Mouse (Mus musculus): ENCODE measurements around the gene Pak1.

The Pak1 gene

GRCm38 (mm10) chr7:97788190-97788668 is at the start of gene Pak1:
TSS of gene Pak1 (plus strand) at chr7:97788541.
- ATAC-seq (ENCODE audit: insufficient number of reproducible peaks, low FRiP score, low TSS enrichment) = peak; percentile 87

DNA sequence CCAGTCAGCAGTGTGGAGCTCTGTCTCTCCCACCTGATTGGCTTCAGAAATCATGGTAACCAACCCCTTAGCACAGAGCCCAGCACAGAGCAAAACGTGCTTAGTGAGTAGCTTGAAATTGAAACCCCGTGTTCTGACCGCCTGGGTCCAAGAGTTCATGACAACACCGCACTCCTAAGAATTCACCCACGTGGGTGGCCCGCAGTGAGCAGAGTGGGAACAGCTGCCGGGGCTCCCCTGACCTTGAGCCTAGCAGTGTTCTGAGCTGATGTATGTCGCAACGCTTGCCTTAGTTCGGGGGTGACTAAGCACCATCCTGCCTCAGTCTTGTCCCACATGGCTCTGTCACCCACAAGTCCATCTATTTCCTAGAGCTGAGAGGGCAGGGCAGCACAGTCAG is 47.4 kb upstream of the Pak1 start:
- no peak for ATAC-seq (ENCODE audit: insufficient number of reproducible peaks, low FRiP score, low TSS enrichment)

DNA sequence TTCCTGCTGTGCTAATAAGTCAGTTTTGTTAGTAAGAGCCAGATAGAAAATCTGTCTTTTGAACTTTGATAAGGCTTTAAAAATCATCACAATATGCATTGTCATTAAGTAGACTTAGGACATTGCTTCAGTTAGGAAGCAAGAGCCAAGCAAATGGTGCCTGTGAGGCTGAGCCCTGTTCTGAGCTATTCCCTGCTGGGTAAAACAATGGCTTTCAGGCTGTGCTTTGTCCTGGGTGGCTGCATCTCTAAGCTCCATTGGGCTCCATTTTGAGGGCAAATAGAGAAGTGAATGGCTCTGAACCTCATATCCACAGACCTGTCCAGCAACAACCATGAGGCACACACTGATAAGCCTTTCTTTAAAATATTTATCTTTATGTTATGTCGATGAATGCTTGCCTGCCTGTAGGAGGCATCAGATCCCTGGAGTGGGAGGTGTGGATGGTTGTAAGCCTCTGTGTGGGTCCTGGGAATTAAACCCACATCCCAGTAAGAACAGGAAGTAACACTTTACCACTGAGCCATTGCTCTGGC is 46.5 kb upstream of the Pak1 start:
- ATAC-seq (ENCODE audit: insufficient number of reproducible peaks, low FRiP score, low TSS enrichment) = no peak

DNA sequence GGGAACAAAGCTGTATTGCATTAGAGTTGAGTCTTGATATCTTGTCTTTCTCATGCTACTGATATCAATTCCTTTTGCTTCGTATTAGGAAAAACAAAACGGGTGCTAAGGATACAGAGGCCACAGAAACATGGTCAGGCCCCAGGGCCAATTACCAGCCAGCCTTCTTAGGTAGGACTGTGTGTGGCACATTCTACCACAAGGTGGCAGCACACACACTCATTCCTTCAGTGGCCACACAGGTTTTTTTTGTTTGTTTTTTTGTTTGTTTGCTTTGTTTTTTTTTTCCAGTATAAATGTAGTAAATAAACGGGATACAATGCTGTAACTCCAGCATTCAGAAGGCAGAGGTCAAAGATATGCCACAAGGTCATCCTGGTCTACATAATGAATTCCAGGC is 43.0 kb upstream of the Pak1 start:
- ATAC-seq (ENCODE audit: insufficient number of reproducible peaks, low FRiP score, low TSS enrichment) = peak; percentile 47; the same call in 1 of the 2 replicates

DNA sequence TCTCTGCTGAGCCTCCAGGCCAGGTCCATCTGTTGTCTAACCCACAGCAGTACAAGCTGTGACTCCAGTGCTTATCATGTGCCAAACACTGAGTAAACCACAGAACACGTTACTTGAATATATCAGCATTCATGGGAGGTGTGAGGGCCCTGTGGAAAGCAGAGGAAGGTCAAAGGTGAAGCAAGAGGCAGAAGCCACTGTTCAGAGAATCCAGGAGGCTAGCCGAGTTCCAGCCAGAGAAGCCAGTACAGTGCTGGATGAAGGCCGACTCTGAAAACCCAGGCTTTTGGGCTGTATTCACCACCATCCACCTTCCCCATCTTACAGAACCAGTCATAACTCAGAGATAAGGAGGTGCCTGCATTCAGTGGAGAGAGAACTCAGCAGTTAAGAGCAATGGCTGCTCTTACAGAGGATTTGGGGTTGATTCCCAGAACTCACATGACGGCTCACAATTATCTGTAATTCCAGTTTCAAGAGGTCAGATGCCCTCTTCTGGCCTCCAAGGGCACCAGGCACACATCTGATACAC is 41.1 kb upstream of the Pak1 start:
- no peak for ATAC-seq (ENCODE audit: insufficient number of reproducible peaks, low FRiP score, low TSS enrichment)

- peak; percentile 63; the same call in 1 of the 2 replicates for ATAC-seq (ENCODE audit: insufficient number of reproducible peaks, low FRiP score, low TSS enrichment)
Observed at GRCm38 (mm10) chr7:97747787-97748497, 40.4 kb upstream of the Pak1 start.

DNA sequence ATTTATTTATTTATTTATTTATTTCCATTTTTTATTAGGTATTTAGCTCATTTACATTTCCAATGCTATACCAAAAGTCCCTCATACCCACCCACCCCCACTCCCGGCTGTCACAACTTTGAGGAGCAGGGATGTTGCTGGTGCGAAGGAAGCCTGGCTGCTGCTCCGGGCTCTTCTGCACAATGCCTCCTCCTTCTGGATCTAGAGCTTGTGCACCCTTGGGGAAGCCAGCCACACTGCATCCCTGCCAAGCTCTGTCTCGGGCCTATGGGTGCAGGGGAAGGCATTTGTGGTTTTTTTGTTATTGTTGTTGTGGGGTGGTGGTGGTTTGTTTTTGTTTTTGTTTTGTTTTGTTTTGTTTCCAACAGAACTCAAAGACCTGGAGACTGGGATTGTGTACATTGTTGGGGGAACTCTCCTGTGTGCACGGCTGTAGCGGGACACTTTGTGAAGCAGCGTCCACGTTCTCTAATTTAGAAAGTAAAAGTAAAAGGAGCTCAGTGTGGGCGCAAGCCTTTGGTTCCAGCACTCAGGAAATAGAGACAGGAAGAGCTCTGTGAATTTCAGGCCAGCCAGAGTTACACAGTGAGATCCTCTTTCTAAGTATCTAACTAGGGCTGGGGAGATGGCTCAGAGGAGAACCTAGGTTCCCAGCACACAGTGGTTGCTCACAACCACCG is 39.7 kb upstream of the Pak1 start:
- no peak for ATAC-seq (ENCODE audit: insufficient number of reproducible peaks, low FRiP score, low TSS enrichment)

DNA sequence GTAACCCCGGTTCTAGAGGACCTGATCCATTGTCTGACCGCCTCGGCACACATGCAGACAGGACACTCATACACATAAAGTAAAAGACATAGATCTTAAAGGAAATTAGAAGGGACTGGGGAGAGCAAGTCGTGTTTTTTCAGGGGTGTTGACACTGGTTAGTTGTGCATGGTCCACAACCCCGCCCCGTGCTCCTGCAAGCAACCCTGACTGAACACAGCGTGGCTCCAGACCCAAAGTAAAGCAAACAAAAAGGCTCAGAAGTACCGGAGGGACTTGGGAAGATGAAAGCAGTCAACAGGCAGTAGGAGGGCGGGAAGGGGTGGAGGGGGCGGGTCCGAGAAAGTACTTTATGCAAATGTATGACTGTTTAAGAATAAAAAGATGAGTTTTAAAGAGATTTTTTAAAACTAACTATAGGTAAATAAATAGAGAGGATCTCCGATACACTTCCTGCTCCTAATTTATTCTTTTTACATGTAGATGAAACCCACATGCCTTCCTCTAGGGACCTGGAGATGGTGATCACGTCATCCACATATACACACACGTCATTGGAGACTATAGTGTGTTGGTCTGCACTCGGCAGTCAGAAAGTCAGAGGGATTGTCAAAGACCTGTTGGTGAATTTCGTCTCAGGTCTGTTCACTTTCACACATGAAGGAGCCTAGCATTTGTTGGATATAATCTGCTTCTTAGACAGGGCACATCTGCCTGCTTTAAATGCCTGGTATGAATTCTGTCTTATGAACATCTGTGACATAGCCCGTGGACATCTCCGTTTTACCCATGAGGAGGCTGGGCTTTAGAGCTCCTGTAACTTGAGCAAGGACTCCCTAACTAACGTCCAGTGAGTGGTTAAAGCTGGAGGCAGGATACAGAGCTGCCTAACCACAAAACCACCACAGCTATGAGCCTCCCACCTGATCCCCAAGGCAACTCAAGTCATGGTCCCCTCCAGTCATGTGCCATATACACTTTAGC is 38.8 kb upstream of the Pak1 start:
- no peak for ATAC-seq (ENCODE audit: insufficient number of reproducible peaks, low FRiP score, low TSS enrichment)

DNA sequence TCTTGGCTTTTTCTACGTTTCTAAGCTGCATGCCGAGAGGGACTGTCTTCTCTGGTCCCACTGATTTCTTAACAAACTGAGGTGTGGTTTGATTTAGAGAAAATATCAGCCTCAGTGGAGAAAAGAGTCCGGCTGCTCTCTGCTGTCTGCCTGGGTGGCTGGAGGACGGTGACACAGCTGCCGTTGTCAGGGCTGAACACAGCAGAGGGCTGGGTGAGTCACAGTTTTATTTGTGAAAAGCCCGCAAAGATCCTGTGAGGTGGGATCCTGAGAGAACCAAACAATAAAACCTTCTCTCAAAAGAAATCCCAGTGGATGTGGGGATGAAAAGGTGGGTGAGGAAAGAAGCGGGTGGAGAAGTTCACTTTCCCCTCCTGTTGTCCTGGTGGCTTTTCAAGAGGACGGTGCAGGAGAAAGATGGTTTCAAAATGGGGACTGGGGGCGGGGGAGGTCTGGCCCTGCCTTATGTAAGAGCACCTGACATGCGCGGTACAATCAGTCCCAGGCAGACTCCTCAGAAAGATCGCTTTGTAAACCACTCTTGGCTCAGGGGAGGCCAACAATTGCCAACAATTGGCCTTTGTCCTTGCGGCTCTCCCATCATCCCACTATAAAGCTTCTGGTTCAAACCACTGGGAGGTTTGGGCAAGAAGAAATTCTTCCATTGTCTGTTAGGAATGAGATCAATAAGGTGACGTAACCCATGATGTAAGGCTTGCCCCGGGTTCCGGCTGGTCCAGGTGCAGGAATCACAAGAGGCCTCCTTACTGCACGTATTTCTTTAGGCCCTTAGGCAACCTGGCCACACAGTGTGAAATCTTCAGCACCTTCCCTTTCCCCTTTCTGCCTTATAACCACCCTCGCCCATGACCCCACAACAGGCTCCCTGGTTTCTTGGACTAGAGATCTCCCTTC is 31.1 kb upstream of the Pak1 start:
- ATAC-seq (ENCODE audit: insufficient number of reproducible peaks, low FRiP score, low TSS enrichment) = peak; percentile 31; the same call in 1 of the 2 replicates

- ATAC-seq (ENCODE audit: insufficient number of reproducible peaks, low FRiP score, low TSS enrichment) = no peak
Observed at GRCm38 (mm10) chr7:97764591-97764990, 23.8 kb upstream of the Pak1 start.

DNA sequence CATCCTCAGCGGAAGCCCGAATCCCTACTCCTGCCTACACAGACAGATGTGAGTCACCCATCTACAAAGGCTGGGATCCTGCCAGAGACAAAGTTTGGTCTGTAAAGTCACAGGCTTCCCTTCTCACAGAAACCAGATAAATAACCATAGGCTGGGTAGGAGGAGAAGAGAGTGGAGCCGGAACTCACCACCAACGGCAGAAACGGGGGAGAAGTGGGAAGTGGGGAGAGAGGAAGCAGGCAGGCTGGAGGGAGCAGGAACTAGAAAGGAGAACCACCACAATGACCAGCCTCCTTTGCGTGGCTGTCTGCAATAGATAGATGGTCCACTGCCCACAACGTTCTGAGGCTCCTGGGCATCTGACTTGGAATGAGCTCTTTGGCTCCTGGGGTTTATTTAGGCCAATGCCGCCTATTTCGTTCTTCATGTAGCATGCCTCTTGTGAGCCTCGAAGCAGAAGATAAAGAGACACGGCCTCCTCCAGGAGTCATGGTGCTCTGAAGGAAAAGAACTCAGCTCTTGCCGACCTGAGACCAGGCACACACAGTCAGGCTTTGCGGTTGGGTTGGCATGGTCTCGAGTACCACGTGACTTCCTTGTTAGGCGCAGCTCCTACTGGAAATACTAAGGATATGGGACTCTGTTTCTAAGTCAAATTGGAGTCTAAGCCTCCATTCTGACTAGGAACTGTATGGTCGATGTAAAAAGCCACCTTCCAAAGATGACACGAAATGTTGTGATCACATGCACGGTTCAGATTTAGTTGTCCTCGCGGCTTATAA is 23.0 kb upstream of the Pak1 start:
- no peak for ATAC-seq (ENCODE audit: insufficient number of reproducible peaks, low FRiP score, low TSS enrichment)

- no peak for ATAC-seq (ENCODE audit: insufficient number of reproducible peaks, low FRiP score, low TSS enrichment)
Observed at GRCm38 (mm10) chr7:97765963-97766347, 22.4 kb upstream of the Pak1 start.

GRCm38 (mm10) chr7:97766406-97767166 is 21.8 kb upstream of the Pak1 start:
- no peak for ATAC-seq (ENCODE audit: insufficient number of reproducible peaks, low FRiP score, low TSS enrichment)

- peak; percentile 68 for ATAC-seq (ENCODE audit: insufficient number of reproducible peaks, low FRiP score, low TSS enrichment)
Observed at GRCm38 (mm10) chr7:97767841-97768240, 20.5 kb upstream of the Pak1 start.

- ATAC-seq (ENCODE audit: insufficient number of reproducible peaks, low FRiP score, low TSS enrichment) = no peak
Observed at GRCm38 (mm10) chr7:97769020-97769419, 19.3 kb upstream of the Pak1 start.

- no peak for ATAC-seq (ENCODE audit: insufficient number of reproducible peaks, low FRiP score, low TSS enrichment)
Observed at GRCm38 (mm10) chr7:97770841-97771620, 17.3 kb upstream of the Pak1 start.

DNA sequence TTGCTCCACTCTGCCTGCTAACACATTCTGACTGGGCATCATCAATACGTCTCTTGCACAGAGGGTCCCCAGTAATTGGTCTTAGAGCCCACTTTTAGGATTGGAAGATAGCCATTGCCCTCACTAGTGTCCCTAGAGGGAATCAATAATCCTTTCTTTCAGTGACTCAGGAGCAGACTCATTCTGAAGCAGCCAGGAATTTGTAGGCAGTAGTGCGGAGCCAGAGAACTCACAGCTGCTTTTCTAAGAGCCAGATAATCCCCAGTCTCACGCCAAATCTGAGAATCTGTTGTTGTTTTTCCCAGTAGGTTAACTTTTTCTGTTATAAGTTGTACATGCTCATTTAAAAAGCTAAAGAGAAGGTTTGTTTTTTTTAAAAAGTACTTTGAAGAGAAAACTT is 13.0 kb upstream of the Pak1 start:
- ATAC-seq (ENCODE audit: insufficient number of reproducible peaks, low FRiP score, low TSS enrichment) = no peak
